Mouse (Mus musculus) kidney, embryonic 14.5 days (tissue): Measurements from ENCODE around the gene Rita1. TPM values are rescaled to one million over a fixed set of nuclear protein-coding genes. Genes with fewer than 3 reads are reported as not detected.

ENCODE experiments used
- ATAC-seq: fragments of 200-750 bp; cut with Nextera tagmentation; 2 replicates; pipeline ENCODE4 v1.8.0; 2017; ENCODE audit warnings: moderate number of reproducible peaks, mild to moderate bottlenecking, moderate TSS enrichment, moderate library complexity; ENCODE audit not compliant: low FRiP score, low TSS enrichment
- H3K27ac ChIP-seq: fragments of 300-500 bp; sonication (generic); 2 replicates; pipeline ENCODE4 v1.5.1; 2014; ENCODE audit warnings: low read depth, mild to moderate bottlenecking, low read length, moderate library complexity, mixed read lengths
- H3K27me3 ChIP-seq: fragments of 300-500 bp; sonication (generic); 2 replicates; pipeline ENCODE4 v1.6.1; 2014; ENCODE audit warnings: mild to moderate bottlenecking, low read length; ENCODE audit not compliant: control insufficient read depth, insufficient read depth
- H3K36me3 ChIP-seq: fragments of 300-500 bp; sonication (generic); 2 replicates; pipeline ENCODE4 v1.6.1; 2014; ENCODE audit warnings: low read length, mixed read lengths; ENCODE audit not compliant: control insufficient read depth, insufficient read depth
- H3K4me1 ChIP-seq: fragments of 300-500 bp; sonication (generic); 2 replicates; pipeline ENCODE4 v1.6.1; 2014; ENCODE audit warnings: low read length, mixed read lengths; ENCODE audit not compliant: control insufficient read depth, insufficient read depth
- H3K4me2 ChIP-seq: fragments of 300-500 bp; sonication (generic); replicated peaks from 2 replicates; pipeline ENCODE4 v1.6.1; 2014; ENCODE audit warnings: low read depth, mild to moderate bottlenecking, low read length
- H3K4me3 ChIP-seq: fragments of 300-500 bp; sonication (generic); 2 replicates; pipeline ENCODE4 v1.5.1; 2014; ENCODE audit warnings: mild to moderate bottlenecking, low read length
- H3K9ac ChIP-seq: fragments of 300-500 bp; sonication (generic); 2 replicates; pipeline ENCODE4 v1.6.1; 2014; ENCODE audit warnings: low read depth, mild to moderate bottlenecking, low read length, moderate library complexity
- H3K9me3 ChIP-seq: fragments of 300-500 bp; sonication (generic); 2 replicates; pipeline ENCODE4 v1.6.1; 2016; ENCODE audit warnings: low read length; ENCODE audit not compliant: control insufficient read depth
- WGBS: fragments of 180-500 bp; shearing (Covaris S2); extraction: QIAGEN DNeasy Blood & Tissue Kit; methylation state at CpG from one replicate; pipeline ENCODE4 v1.1.7; 2014; 5-methylcytosine and 5-hydroxymethylcytosine counted together
- polyA plus RNA-seq: library from polyadenylated mRNA; unstranded; fragments of >200 nt; fragmentation: Nextera tagmentation; extraction: Ambion mirVana; gene quantifications from 2 replicates; pipeline ENCODE4 v1.2.1, GENCODE M21; 2014

Rita1 gene
- polyA plus RNA-seq, 1 experiment from 2014 or later, result 10.4 TPM

- Histone ChIP-seq H3K27ac (no peak overlapping the region), H3K4me3 (no peak overlapping the region), H3K9ac (no peak overlapping the region), H3K27me3 (no peaks in the 10 kb centered on the region), H3K36me3 (no peaks in the 10 kb centered on the region), H3K4me1 (no peaks in the 10 kb centered on the region), H3K9me3 (peaks cover 4% of the 10 kb centered on the region; the same call in 1 of the 2 replicates), H3K4me2 (no peak overlapping the region)
- 28% methylated on average over 5 of the region's 5 CpGs for WGBS
- ATAC-seq, result no peak
Measured at GRCm38 (mm10) chr5:120634860-120635259, 22.5 kb upstream of the Rita1 start.

- H3K4me2 ChIP-seq, result no peak within 1 kb of the TSS
- H3K27ac ChIP-seq, result no peak within 1 kb of the TSS
- H3K9ac ChIP-seq, result no peak within 1 kb of the TSS
- H3K27me3 ChIP-seq, result no peaks in the 10 kb centered on the region
- 56% methylated on average over 9 of the region's 9 CpGs for WGBS
- ATAC-seq, result no peak
- no peaks in the 10 kb centered on the region for H3K4me1 ChIP-seq
- H3K36me3 ChIP-seq, result no peaks in the 10 kb centered on the region
- peaks cover 4% of the 10 kb centered on the region; the same call in 1 of the 2 replicates for H3K9me3 ChIP-seq
- H3K4me3 ChIP-seq, result no peak within 1 kb of the TSS
Measured at GRCm38 (mm10) chr5:120634131-120634530, 21.7 kb upstream of the Rita1 start, which contains the start of gene Cfap73. TSS of gene Cfap73 (minus strand) at chr5:120634235.

GRCm38 (mm10) chr5:120631892-120632291 is 19.5 kb upstream of the Rita1 start:
- Histone ChIP-seq H3K9me3 (peaks cover 4% of the 10 kb centered on the region; the same call in 1 of the 2 replicates), H3K27me3 (no peaks in the 10 kb centered on the region), H3K9ac (no peak overlapping the region), H3K36me3 (peaks cover 13% of the 10 kb centered on the region), H3K4me2 (no peak overlapping the region), H3K4me3 (no peak overlapping the region), H3K27ac (no peak overlapping the region), H3K4me1 (no peaks in the 10 kb centered on the region)
- WGBS, result 88% methylated on average over 5 of the region's 5 CpGs
- no peak for ATAC-seq

- Histone ChIP-seq H3K27ac (no peak overlapping the region), H3K27me3 (no peaks in the 10 kb centered on the region), H3K4me2 (peak overlapping the region; percentile 40), H3K9ac (no peak overlapping the region), H3K36me3 (peaks cover 17% of the 10 kb centered on the region), H3K4me1 (no peaks in the 10 kb centered on the region), H3K4me3 (peak overlapping the region; percentile 11; the same call in 1 of the 2 replicates), H3K9me3 (peaks cover 4% of the 10 kb centered on the region; the same call in 1 of the 2 replicates)
- no peak for ATAC-seq
- WGBS, result 7% methylated on average over 29 of the region's 29 CpGs
Measured at GRCm38 (mm10) chr5:120631128-120631527, 18.7 kb upstream of the Rita1 start.

GRCm38 (mm10) chr5:120628624-120629023 is 16.2 kb upstream of the Rita1 start:
- Histone ChIP-seq H3K9ac (no peak overlapping the region), H3K36me3 (peaks cover 41% of the 10 kb centered on the region), H3K4me2 (no peak overlapping the region), H3K4me3 (no peak overlapping the region), H3K27ac (no peak overlapping the region), H3K9me3 (peaks cover 4% of the 10 kb centered on the region; the same call in 1 of the 2 replicates), H3K4me1 (no peaks in the 10 kb centered on the region), H3K27me3 (no peaks in the 10 kb centered on the region)
- 70% methylated on average over 7 of the region's 7 CpGs for WGBS
- no peak for ATAC-seq

GRCm38 (mm10) chr5:120627515-120628300 is 15.3 kb upstream of the Rita1 start:
- 91% methylated on average over 15 of the region's 15 CpGs for WGBS
- Histone ChIP-seq H3K9me3 (peaks cover 4% of the 10 kb centered on the region; the same call in 1 of the 2 replicates), H3K4me2 (no peak overlapping the region), H3K9ac (no peak overlapping the region), H3K27me3 (no peaks in the 10 kb centered on the region), H3K36me3 (peaks cover 50% of the 10 kb centered on the region), H3K27ac (no peak overlapping the region), H3K4me1 (no peaks in the 10 kb centered on the region), H3K4me3 (no peak overlapping the region)
- no peak for ATAC-seq

- Histone ChIP-seq H3K27me3 (no peaks in the 10 kb centered on the region), H3K27ac (no peak overlapping the region), H3K4me2 (no peak overlapping the region), H3K4me1 (no peaks in the 10 kb centered on the region), H3K9me3 (no peaks in the 10 kb centered on the region), H3K36me3 (peaks cover 61% of the 10 kb centered on the region), H3K9ac (no peak overlapping the region), H3K4me3 (no peak overlapping the region)
- 34% methylated on average over 19 of the region's 19 CpGs for WGBS
- peak; percentile 67 for ATAC-seq
Measured at GRCm38 (mm10) chr5:120626399-120626798, 14.0 kb upstream of the Rita1 start.

- Histone ChIP-seq H3K9me3 (no peaks in the 10 kb centered on the region), H3K9ac (no peak overlapping the region), H3K27me3 (no peaks in the 10 kb centered on the region), H3K4me2 (no peak overlapping the region), H3K4me3 (no peak overlapping the region), H3K36me3 (peaks cover 81% of the 10 kb centered on the region), H3K4me1 (no peaks in the 10 kb centered on the region), H3K27ac (no peak overlapping the region)
- 94% methylated on average over 10 of the region's 10 CpGs for WGBS
- ATAC-seq, result no peak
Measured at GRCm38 (mm10) chr5:120624427-120624826, 12.0 kb upstream of the Rita1 start.

GRCm38 (mm10) chr5:120622198-120622851 is 9.9 kb upstream of the Rita1 start:
- Histone ChIP-seq H3K4me1 (no peaks in the 10 kb centered on the region), H3K9me3 (no peaks in the 10 kb centered on the region), H3K27ac (no peak overlapping the region), H3K4me2 (no peak overlapping the region), H3K9ac (no peak overlapping the region), H3K4me3 (no peak overlapping the region), H3K36me3 (peaks cover 93% of the 10 kb centered on the region), H3K27me3 (no peaks in the 10 kb centered on the region)
- 70% methylated on average over 5 of the region's 5 CpGs for WGBS
- no peak for ATAC-seq
